Mouse (Mus musculus) lung, embryonic 16.5 days (tissue): ENCODE data around the gene Sema4c. TPM values are rescaled to one million over a fixed set of nuclear protein-coding genes. Genes with fewer than 3 reads are reported as not detected.

Experiments used
- ATAC-seq: fragments of 200-750 bp; cut with Nextera tagmentation; 2 replicates; pipeline ENCODE4 v1.8.0; 2017; ENCODE audit warnings: low read depth, mild to moderate bottlenecking, moderate library complexity
- H3K27ac ChIP-seq: fragments of 300-500 bp; sonication (generic); 2 replicates; pipeline ENCODE4 v1.5.1; 2014; ENCODE audit warnings: mild to moderate bottlenecking, control low read depth, low read length
- H3K27me3 ChIP-seq: fragments of 300-500 bp; sonication (generic); 2 replicates; pipeline ENCODE4 v1.6.1; 2014; ENCODE audit warnings: low read depth, low read length, mixed read lengths; ENCODE audit not compliant: control insufficient read depth, insufficient read depth
- H3K36me3 ChIP-seq: fragments of 300-500 bp; sonication (generic); 2 replicates; pipeline ENCODE4 v1.6.1; 2014; ENCODE audit warnings: low read length; ENCODE audit not compliant: control insufficient read depth, insufficient read depth
- H3K4me1 ChIP-seq: fragments of 300-500 bp; sonication (generic); replicated peaks from 2 replicates; pipeline ENCODE4 v1.6.1; 2014; ENCODE audit warnings: low read length, mixed read lengths; ENCODE audit not compliant: control insufficient read depth, insufficient read depth
- H3K4me2 ChIP-seq: fragments of 300-500 bp; sonication (generic); 2 replicates; pipeline ENCODE4 v1.6.1; 2014; ENCODE audit warnings: low read depth, low read length, control low read depth
- H3K4me3 ChIP-seq: fragments of 300-500 bp; sonication (generic); 2 replicates; pipeline ENCODE4 v1.5.1; 2014; ENCODE audit warnings: mild to moderate bottlenecking, low read length, control low read depth
- H3K9ac ChIP-seq: fragments of 300-500 bp; sonication (generic); 2 replicates; pipeline ENCODE4 v1.6.1; 2014; ENCODE audit warnings: low read length, control low read depth
- H3K9me3 ChIP-seq: fragments of 300-500 bp; sonication (generic); 2 replicates; pipeline ENCODE4 v1.6.1; 2016; ENCODE audit warnings: low read length; ENCODE audit not compliant: control insufficient read depth
- WGBS: fragments of 180-500 bp; shearing (Covaris S2); extraction: QIAGEN DNeasy Blood & Tissue Kit; methylation state at CpG from one replicate; pipeline ENCODE4 v1.1.7; 2014; 5-methylcytosine and 5-hydroxymethylcytosine counted together
- polyA plus RNA-seq: library from polyadenylated mRNA; unstranded; fragments of >200 nt; fragmentation: Nextera tagmentation; extraction: Ambion mirVana; gene quantifications from 2 replicates; pipeline ENCODE4 v1.2.1, GENCODE M21; 2015

The Sema4c gene
- polyA plus RNA-seq, 1 experiment from 2014 or later, result 14.8 TPM

GRCm38 (mm10) chr1:36528351-36528750 lies 29.8 kb downstream of the Sema4c start:
- no peak overlapping the region for H3K4me2 ChIP-seq
- 10% methylated on average over 1 of the region's 1 CpGs for WGBS
- no peak overlapping the region for H3K9ac ChIP-seq
- no peak for ATAC-seq
- H3K9me3 ChIP-seq, result no peaks in the 10 kb centered on the region
- H3K4me1 ChIP-seq, result no peaks in the 10 kb centered on the region
- no peaks in the 10 kb centered on the region for H3K27me3 ChIP-seq
- peaks cover 20% of the 10 kb centered on the region for H3K36me3 ChIP-seq
- H3K4me3 ChIP-seq, result no peak overlapping the region
- H3K27ac ChIP-seq, result no peak overlapping the region

GRCm38 (mm10) chr1:36526903-36527302 lies 31.2 kb downstream of the Sema4c start:
- Histone ChIP-seq H3K27ac (no peak overlapping the region), H3K36me3 (peaks cover 27% of the 10 kb centered on the region), H3K9ac (no peak overlapping the region), H3K4me3 (no peak overlapping the region), H3K9me3 (no peaks in the 10 kb centered on the region), H3K27me3 (no peaks in the 10 kb centered on the region), H3K4me1 (no peaks in the 10 kb centered on the region), H3K4me2 (no peak overlapping the region)
- ATAC-seq, result no peak
- WGBS, result 86% methylated on average over 10 of the region's 10 CpGs

- Histone ChIP-seq H3K36me3 (peaks cover 33% of the 10 kb centered on the region), H3K27me3 (no peaks in the 10 kb centered on the region), H3K9me3 (no peaks in the 10 kb centered on the region), H3K4me1 (no peaks in the 10 kb centered on the region), H3K4me3 (no peak overlapping the region), H3K4me2 (no peak overlapping the region), H3K27ac (no peak overlapping the region), H3K9ac (no peak overlapping the region)
- 85% methylated on average over 12 of the region's 12 CpGs for WGBS
- no peak for ATAC-seq
Observed at GRCm38 (mm10) chr1:36525774-36526173, 32.4 kb downstream of the Sema4c start.

GRCm38 (mm10) chr1:36524058-36524457 lies 34.1 kb downstream of the Sema4c start:
- peaks cover 41% of the 10 kb centered on the region for H3K36me3 ChIP-seq
- WGBS, result 26% methylated on average over 5 of the region's 5 CpGs

GRCm38 (mm10) chr1:36523332-36524013 lies 34.7 kb downstream of the Sema4c start:
- H3K4me2 ChIP-seq, result no peak overlapping the region
- no peak overlapping the region for H3K27ac ChIP-seq
- 0 out of 2 replicates have a peak overlapping the region, but pooled peaks have one; percentile 21 for H3K9ac ChIP-seq
- peaks cover 43% of the 10 kb centered on the region for H3K36me3 ChIP-seq
- no peaks in the 10 kb centered on the region for H3K27me3 ChIP-seq
- peak; percentile 41; the same call in 1 of the 2 replicates for ATAC-seq
- no peaks in the 10 kb centered on the region for H3K4me1 ChIP-seq
- 60% methylated on average over 9 of the region's 9 CpGs for WGBS
- no peak overlapping the region for H3K4me3 ChIP-seq
- H3K9me3 ChIP-seq, result no peaks in the 10 kb centered on the region

More at GRCm38 (mm10) chr1:36524058-36524457, 34.1 kb downstream of the Sema4c start:
- H3K9me3 ChIP-seq, result no peaks in the 10 kb centered on the region
- no peak overlapping the region for H3K9ac ChIP-seq
- H3K4me2 ChIP-seq, result no peak overlapping the region
- no peaks in the 10 kb centered on the region for H3K27me3 ChIP-seq
- ATAC-seq, result no peak
- H3K4me3 ChIP-seq, result no peak overlapping the region
- no peak overlapping the region for H3K27ac ChIP-seq
- H3K4me1 ChIP-seq, result no peaks in the 10 kb centered on the region

GRCm38 (mm10) chr1:36522210-36522609 lies 35.9 kb downstream of the Sema4c start:
- H3K4me1 ChIP-seq, result no peaks in the 10 kb centered on the region
- no peak for ATAC-seq
- H3K36me3 ChIP-seq, result peaks cover 43% of the 10 kb centered on the region
- H3K9ac ChIP-seq, result no peak overlapping the region
- 89% methylated on average over 7 of the region's 7 CpGs for WGBS
- H3K27me3 ChIP-seq, result no peaks in the 10 kb centered on the region
- H3K4me3 ChIP-seq, result no peak overlapping the region
- H3K4me2 ChIP-seq, result no peak overlapping the region
- H3K9me3 ChIP-seq, result no peaks in the 10 kb centered on the region
- H3K27ac ChIP-seq, result no peak overlapping the region

- Histone ChIP-seq H3K9me3 (no peaks in the 10 kb centered on the region), H3K27me3 (no peaks in the 10 kb centered on the region), H3K36me3 (peaks cover 30% of the 10 kb centered on the region), H3K4me3 (no peak overlapping the region), H3K4me2 (no peak overlapping the region), H3K4me1 (peaks cover 4% of the 10 kb centered on the region), H3K9ac (no peak overlapping the region), H3K27ac (no peak overlapping the region)
- no peak for ATAC-seq
- 72% methylated on average over 11 of the region's 11 CpGs for WGBS
Observed at GRCm38 (mm10) chr1:36519626-36520025, 38.5 kb downstream of the Sema4c start.

GRCm38 (mm10) chr1:36518259-36518658 lies 39.9 kb downstream of the Sema4c start:
- H3K9ac ChIP-seq, result no peak overlapping the region
- H3K36me3 ChIP-seq, result peaks cover 28% of the 10 kb centered on the region
- H3K27me3 ChIP-seq, result no peaks in the 10 kb centered on the region
- WGBS, result 80% methylated on average over 3 of the region's 3 CpGs
- peaks cover 16% of the 10 kb centered on the region for H3K4me1 ChIP-seq
- H3K4me3 ChIP-seq, result no peak overlapping the region
- H3K4me2 ChIP-seq, result no peak overlapping the region
- no peak for ATAC-seq
- no peaks in the 10 kb centered on the region for H3K9me3 ChIP-seq
- H3K27ac ChIP-seq, result no peak overlapping the region

- whole genome bisulfite sequencing, result 48% methylated on average over 2 of the region's 2 CpGs
- no peak overlapping the region for H3K27ac ChIP-seq
- H3K27me3 ChIP-seq, result no peaks in the 10 kb centered on the region
- H3K4me1 ChIP-seq, result peaks cover 21% of the 10 kb centered on the region
- peak overlapping the region; percentile 83 for H3K4me2 ChIP-seq
- H3K9ac ChIP-seq, result no peak overlapping the region
- no peaks in the 10 kb centered on the region for H3K9me3 ChIP-seq
- H3K36me3 ChIP-seq, result no peaks in the 10 kb centered on the region; the same call in 1 of the 2 replicates
- peak overlapping the region; percentile 90 for H3K4me3 ChIP-seq
- no peak for ATAC-seq
Observed at GRCm38 (mm10) chr1:36513718-36514117, 44.4 kb downstream of the Sema4c start.
